Mouse (Mus musculus) kidney, adult 2 months (tissue): ENCODE data around the gene Mreg.

Experiments used
- CTCF ChIP-seq: fragments of 200-500 bp; conservative IDR thresholded peaks from 2 replicates; pipeline ENCODE4 v1.5.1; 2011; ENCODE audit warnings: low read depth, mild to moderate bottlenecking, control low read depth, low read length, moderate library complexity, mixed read lengths; ENCODE audit not compliant: insufficient read depth, insufficient read length
- POLR2A ChIP-seq: fragments of 200-500 bp; IDR thresholded peaks from one replicate; pipeline ENCODE4 v1.6.1; 2011; ENCODE audit warnings: low read depth, low read length, control low read depth

DNA sequence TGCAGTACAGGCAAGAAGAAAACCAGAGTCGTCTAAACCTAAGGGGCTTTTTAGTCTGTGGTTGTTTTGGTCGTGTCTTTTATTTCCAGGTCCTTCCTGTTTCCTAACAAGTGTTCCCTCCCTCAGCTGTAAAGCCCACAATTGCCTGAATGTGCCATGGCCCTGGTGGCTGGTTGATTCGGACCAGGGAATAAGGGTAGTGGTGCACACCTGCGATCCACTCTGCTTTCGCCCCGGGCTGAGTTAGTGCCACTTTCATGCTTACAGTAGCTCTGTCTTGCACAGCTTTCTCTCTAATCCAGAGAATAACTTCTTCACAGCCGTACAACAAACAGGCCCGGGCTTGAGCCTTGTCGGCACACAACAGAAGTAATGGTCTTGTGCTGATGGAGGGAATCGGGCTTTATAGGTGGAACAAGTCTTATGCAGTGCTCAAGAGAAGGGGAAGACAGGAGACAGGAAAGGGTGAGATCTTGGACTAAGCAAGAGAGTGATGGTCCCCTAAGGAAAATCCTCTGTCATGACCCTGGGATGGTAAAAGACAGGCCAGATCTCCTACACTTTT is 26.0 kb upstream of the Mreg start:
- TF ChIP-seq CTCF (no peak), POLR2A (no peak)
